Mouse (Mus musculus) liver, embryonic 13.5 days (tissue): ENCODE results near the gene Tab1. TPM values are rescaled to one million over a fixed set of nuclear protein-coding genes. Genes with fewer than 3 reads are reported as not detected.
A peak's percentile ranks its signal among the peaks of the same experiment; 100 is the strongest.

Experiments
- ATAC-seq: fragments of 200-750 bp; cut with Nextera tagmentation; 2 replicates; pipeline ENCODE4 v1.8.0; 2017; ENCODE audit warnings: low read depth, mild to moderate bottlenecking, moderate number of reproducible peaks, moderate library complexity
- DNase-seq: peaks from one replicate; pipeline ENCODE4 v3.0.0; 2022
- H3K27ac ChIP-seq: fragments of 300-500 bp; sonication (generic); 2 replicates; pipeline ENCODE4 v1.5.1; 2015; ENCODE audit warnings: moderate library complexity, mild to moderate bottlenecking, inconsistent platforms
- H3K27me3 ChIP-seq: fragments of 300-500 bp; sonication (generic); 2 replicates; pipeline ENCODE4 v1.6.1; 2015; ENCODE audit warnings: mild to moderate bottlenecking, inconsistent platforms
- H3K36me3 ChIP-seq: fragments of 300-500 bp; sonication (generic); 2 replicates; pipeline ENCODE4 v1.6.1; 2015; ENCODE audit warnings: mild to moderate bottlenecking, inconsistent platforms
- H3K4me1 ChIP-seq: fragments of 300-500 bp; sonication (generic); replicated peaks from 2 replicates; pipeline ENCODE4 v1.6.1; 2015; ENCODE audit warnings: inconsistent platforms
- H3K4me2 ChIP-seq: fragments of 300-500 bp; sonication (generic); 2 replicates; pipeline ENCODE4 v1.6.1; 2015; ENCODE audit warnings: inconsistent platforms, mild to moderate bottlenecking, moderate library complexity
- H3K4me3 ChIP-seq: fragments of 300-500 bp; sonication (generic); replicated peaks from 2 replicates; pipeline ENCODE4 v1.5.1; 2015; ENCODE audit warnings: mild to moderate bottlenecking, inconsistent platforms
- H3K9ac ChIP-seq: fragments of 300-500 bp; sonication (generic); 2 replicates; pipeline ENCODE4 v1.6.1; 2015; ENCODE audit warnings: mild to moderate bottlenecking, inconsistent platforms
- H3K9me3 ChIP-seq: fragments of 300-500 bp; sonication (generic); replicated peaks from 2 replicates; pipeline ENCODE4 v1.6.1; 2016; ENCODE audit warnings: inconsistent platforms
- WGBS: fragments of 180-500 bp; shearing (Covaris S2); methylation state at CpG from one replicate; pipeline ENCODE4 v1.1.7; 2015; ENCODE audit not compliant: insufficient replicate concordance; 5-methylcytosine and 5-hydroxymethylcytosine counted together
- polyA plus RNA-seq: library from polyadenylated mRNA; unstranded; fragments of >200 nt; fragmentation: Nextera tagmentation; extraction: Ambion mirVana; gene quantifications from 2 replicates; pipeline ENCODE4 v1.2.1, GENCODE M21; 2015

Gene Tab1
- polyA plus RNA-seq, 1 experiment from 2014 or later: 12.5 TPM

GRCm38 (mm10) chr15:80162401-80162964, 29.6 kb downstream of the Tab1 start:
- 65% methylated on average over 4 of the region's 4 CpGs for WGBS
- no peak overlapping the region for H3K4me3 ChIP-seq
- peaks cover 47% of the 10 kb centered on the region for H3K36me3 ChIP-seq
- DNase-seq: no peak
- H3K27me3 ChIP-seq: 0 out of 2 replicates have a peak, but pooled peaks cover 6% of the 10 kb centered on the region
- H3K9ac ChIP-seq: no peak overlapping the region
- peaks cover 22% of the 10 kb centered on the region for H3K4me1 ChIP-seq
- no peak for ATAC-seq
- no peaks in the 10 kb centered on the region for H3K9me3 ChIP-seq
- H3K4me2 ChIP-seq: no peak overlapping the region
- H3K27ac ChIP-seq: no peak overlapping the region

DNA sequence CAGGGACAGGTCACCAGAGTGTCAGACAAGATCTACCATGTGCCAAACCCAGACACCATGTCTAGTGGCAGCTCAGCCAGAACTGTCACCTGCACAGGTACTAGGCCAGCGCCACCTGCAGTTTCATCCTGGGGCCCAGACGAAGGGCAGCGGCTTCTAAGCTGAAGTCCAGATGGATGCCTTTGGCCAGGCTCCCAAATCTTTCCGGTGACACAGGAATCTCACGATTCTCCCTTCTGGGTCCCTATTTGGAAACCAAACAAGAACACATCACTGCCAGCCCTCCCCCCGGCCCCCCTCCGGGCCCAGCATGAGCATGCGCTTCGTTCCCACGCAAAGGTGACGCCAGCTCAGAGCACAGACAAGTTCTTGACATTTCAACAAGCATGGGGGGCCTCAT, 30.3 kb downstream of the Tab1 start:
- Histone ChIP-seq H3K27me3 (0 out of 2 replicates have a peak, but pooled peaks cover 6% of the 10 kb centered on the region), H3K27ac (no peak overlapping the region), H3K9ac (no peak overlapping the region), H3K4me3 (no peak overlapping the region), H3K36me3 (peaks cover 39% of the 10 kb centered on the region), H3K4me1 (peaks cover 17% of the 10 kb centered on the region), H3K4me2 (no peak overlapping the region), H3K9me3 (no peaks in the 10 kb centered on the region)
- 83% methylated on average over 11 of the region's 11 CpGs for WGBS
- ATAC-seq (no peak), DNase-seq (no peak)

DNA sequence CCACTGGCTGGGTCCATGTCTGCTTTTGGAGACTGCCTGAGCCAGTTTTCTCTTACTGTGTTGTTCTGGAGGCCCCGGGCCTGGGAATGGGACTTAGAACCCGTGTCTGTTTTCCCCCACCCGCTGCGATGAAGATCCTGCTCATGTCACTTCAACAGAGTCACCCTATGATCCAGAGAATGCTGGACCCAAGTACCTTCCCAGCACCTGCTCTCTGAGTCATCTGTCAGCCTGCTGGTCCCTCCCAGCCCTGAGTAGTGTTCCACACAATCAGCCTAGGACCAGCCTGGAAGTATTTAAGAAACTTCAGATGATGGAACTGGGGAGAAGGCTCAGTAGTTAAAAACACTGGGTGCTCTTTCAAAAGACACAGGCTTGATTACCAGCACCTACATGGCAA, 30.8 kb downstream of the Tab1 start:
- H3K9me3 ChIP-seq: no peaks in the 10 kb centered on the region
- H3K4me2 ChIP-seq: no peak overlapping the region
- no peak overlapping the region for H3K4me3 ChIP-seq
- peaks cover 35% of the 10 kb centered on the region for H3K36me3 ChIP-seq
- 80% methylated on average over 4 of the region's 4 CpGs for WGBS
- no peak overlapping the region for H3K9ac ChIP-seq
- H3K4me1 ChIP-seq: peaks cover 12% of the 10 kb centered on the region
- no peak for ATAC-seq
- DNase-seq: no peak
- no peak overlapping the region for H3K27ac ChIP-seq
- H3K27me3 ChIP-seq: 0 out of 2 replicates have a peak, but pooled peaks cover 6% of the 10 kb centered on the region

DNA sequence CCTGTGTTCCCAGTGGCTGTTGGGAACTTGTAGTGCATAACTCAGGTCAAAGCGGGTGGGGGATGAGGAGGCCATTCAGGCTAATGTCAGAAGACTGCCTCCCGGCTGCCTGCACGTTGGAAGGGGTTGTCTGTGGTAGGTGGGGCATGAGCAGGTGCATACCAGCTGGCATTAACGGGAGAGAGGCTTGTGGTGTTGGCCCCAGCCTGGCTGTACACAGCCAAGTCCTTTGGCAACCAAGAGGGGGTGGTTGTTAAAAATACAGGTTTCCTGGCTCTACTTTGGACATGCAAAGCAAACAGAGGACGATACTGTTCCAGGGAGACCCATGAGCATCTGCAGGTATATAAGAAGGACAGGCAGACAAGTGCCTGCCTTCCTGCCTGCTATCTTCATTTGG, 32.5 kb downstream of the Tab1 start:
- ATAC-seq: no peak
- no peaks in the 10 kb centered on the region for H3K9me3 ChIP-seq
- DNase-seq: no peak
- no peaks in the 10 kb centered on the region for H3K4me1 ChIP-seq
- peaks cover 18% of the 10 kb centered on the region for H3K36me3 ChIP-seq
- no peak overlapping the region for H3K9ac ChIP-seq
- no peak overlapping the region for H3K27ac ChIP-seq
- H3K4me2 ChIP-seq: no peak overlapping the region
- H3K27me3 ChIP-seq: peaks cover 18% of the 10 kb centered on the region
- H3K4me3 ChIP-seq: no peak overlapping the region
- 57% methylated on average over 5 of the region's 5 CpGs for WGBS

- peaks cover 58% of the 10 kb centered on the region for H3K27me3 ChIP-seq
- no peak overlapping the region for H3K4me2 ChIP-seq
- DNase-seq (no peak), ATAC-seq (no peak)
- no peaks in the 10 kb centered on the region for H3K36me3 ChIP-seq
- 91% methylated on average over 1 of the region's 1 CpGs for WGBS
- peaks cover 19% of the 10 kb centered on the region for H3K4me1 ChIP-seq
- no peak overlapping the region for H3K27ac ChIP-seq
- H3K9ac ChIP-seq: no peak overlapping the region
- no peak overlapping the region for H3K4me3 ChIP-seq
- H3K9me3 ChIP-seq: no peaks in the 10 kb centered on the region
Observed at GRCm38 (mm10) chr15:80169484-80169883, 36.6 kb downstream of the Tab1 start.

DNA sequence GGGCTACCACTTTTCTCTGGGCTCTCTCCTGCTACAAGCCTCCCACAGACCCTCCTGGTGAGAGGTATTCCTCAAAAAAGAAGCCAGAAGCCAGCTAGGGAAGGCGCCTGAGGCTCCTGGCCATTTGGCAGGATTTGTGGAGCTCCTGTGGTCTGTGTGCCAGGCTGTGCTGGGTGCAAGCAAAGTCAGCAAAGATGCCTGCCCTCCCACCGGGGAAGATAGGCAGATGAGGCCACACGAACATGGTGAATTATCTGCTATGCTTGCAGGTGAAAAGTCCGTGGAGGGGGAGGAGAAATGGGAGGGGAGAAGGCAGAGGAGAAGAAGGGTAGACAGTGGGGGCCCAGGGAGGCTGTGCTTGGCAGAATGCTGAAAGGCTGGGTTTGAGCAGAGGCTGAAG, 37.4 kb downstream of the Tab1 start:
- no peak for DNase-seq
- Histone ChIP-seq H3K27ac (no peak overlapping the region), H3K9ac (no peak overlapping the region), H3K4me1 (peaks cover 19% of the 10 kb centered on the region), H3K36me3 (no peaks in the 10 kb centered on the region), H3K27me3 (peaks cover 67% of the 10 kb centered on the region), H3K4me2 (no peak overlapping the region), H3K9me3 (no peaks in the 10 kb centered on the region), H3K4me3 (no peak overlapping the region)
- WGBS: 38% methylated on average over 4 of the region's 4 CpGs
- ATAC-seq: no peak

DNA sequence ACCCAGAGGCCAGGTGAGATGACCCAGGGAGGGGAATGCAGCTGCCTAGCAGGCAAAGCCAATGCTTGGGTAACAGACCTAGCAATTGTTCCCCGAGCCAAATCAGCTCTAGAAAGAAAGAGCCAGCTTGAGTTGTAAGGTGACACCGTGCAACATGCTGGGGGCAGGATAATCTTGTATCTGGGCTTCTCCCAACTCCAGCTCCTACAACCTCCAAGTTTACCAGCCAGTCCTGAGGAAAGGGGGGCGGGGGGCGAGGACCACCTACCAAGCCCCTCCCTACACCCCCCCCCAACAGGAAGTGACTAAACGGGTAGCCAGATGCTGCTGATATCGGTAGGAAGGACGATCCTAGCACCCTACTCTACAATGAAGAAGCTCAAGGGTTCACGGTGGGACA, 38.4 kb downstream of the Tab1 start:
- Histone ChIP-seq H3K36me3 (no peaks in the 10 kb centered on the region), H3K27ac (no peak overlapping the region), H3K9me3 (no peaks in the 10 kb centered on the region), H3K4me3 (no peak overlapping the region), H3K4me2 (no peak overlapping the region), H3K27me3 (peaks cover 77% of the 10 kb centered on the region), H3K4me1 (peaks cover 19% of the 10 kb centered on the region), H3K9ac (no peak overlapping the region)
- DNase-seq: no peak
- no peak for ATAC-seq
- 7% methylated on average over 8 of the region's 8 CpGs for WGBS

DNA sequence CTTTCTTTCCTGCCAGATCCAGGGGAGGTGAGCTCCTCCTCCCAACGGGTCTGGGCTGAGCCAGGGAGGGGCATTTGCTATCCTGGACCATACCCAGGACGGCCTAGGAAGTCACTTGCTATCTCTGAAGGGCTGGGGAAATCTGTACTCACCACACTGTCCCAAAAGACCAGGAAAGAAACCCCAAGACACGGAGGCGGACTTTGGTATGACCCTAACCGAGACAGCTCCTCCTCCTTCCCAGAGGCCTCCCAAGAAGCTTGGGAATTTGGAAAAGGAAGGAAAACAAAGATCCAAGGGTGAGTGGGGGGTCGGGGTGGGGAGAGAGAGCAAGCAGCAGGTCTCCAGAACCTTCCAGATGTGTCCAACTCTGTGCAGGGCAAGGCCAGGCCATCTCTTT, 38.9 kb downstream of the Tab1 start:
- 17% methylated on average over 6 of the region's 6 CpGs for WGBS
- Histone ChIP-seq H3K9ac (no peak overlapping the region), H3K27ac (no peak overlapping the region), H3K4me1 (peaks cover 19% of the 10 kb centered on the region), H3K9me3 (no peaks in the 10 kb centered on the region), H3K27me3 (peaks cover 81% of the 10 kb centered on the region), H3K4me3 (no peak overlapping the region), H3K4me2 (no peak overlapping the region), H3K36me3 (no peaks in the 10 kb centered on the region)
- DNase-seq (no peak), ATAC-seq (no peak)

GRCm38 (mm10) chr15:80173001-80173771, 40.3 kb downstream of the Tab1 start, which contains the start of gene Mgat3:
Mgat3 (plus strand) TSS chr15:80173721.
- H3K27me3 ChIP-seq: peaks cover 83% of the 10 kb centered on the region
- DNase-seq: no peak
- H3K4me3 ChIP-seq: peak within 1 kb of the TSS; percentile 60
- peaks cover 19% of the 10 kb centered on the region for H3K4me1 ChIP-seq
- whole genome bisulfite sequencing: 6% methylated on average over 47 of the region's 85 CpGs
- H3K9ac ChIP-seq: peak within 1 kb of the TSS; percentile 59
- H3K4me2 ChIP-seq: peak within 1 kb of the TSS; percentile 63
- no peaks in the 10 kb centered on the region for H3K36me3 ChIP-seq
- ATAC-seq: peak; percentile 31
- no peaks in the 10 kb centered on the region for H3K9me3 ChIP-seq
- no peak within 1 kb of the TSS; the same call in 1 of the 2 replicates for H3K27ac ChIP-seq

DNA sequence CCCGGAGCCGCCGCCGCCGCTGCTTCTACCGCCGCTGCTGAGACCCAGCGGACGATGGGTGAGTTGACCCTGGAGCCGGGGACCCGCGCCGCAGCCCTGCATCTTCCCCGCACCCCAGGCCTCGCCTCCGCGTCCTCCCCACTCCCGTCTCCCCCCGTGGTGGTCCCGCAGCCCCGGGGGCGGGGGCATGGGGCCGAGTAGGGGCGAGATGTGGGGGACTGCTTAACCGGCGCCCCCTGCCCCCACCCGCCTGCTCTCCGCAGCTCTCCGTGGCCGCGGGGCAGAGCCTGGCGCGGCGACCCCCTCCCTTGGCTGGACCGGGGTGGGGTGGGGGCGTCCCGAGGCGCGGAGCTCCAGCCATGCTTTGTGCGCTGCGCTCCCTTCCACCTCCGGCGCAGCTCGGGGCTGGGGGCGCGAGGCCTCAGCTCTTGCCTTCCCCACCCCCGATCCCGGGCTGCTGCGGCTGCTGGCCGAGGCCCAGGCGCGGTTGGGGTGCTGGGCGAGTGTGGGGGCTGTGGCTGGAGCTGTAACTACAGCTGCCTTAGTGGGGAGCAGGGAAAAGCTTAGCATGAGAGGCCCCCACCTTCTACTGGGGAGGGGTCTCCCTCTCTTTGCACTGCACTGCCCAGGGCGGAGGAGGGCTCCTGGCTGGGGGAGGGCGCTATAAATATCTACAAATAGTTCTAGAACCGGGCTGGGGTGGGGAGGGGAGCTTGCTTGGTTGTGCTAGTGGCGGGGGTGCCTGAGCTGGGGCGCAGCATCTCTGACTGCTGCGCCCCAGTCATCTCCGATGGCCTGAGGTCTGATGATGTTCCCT, 41.1 kb downstream of the Tab1 start:
- Histone ChIP-seq H3K4me2 (peak overlapping the region; percentile 63), H3K9ac (peak overlapping the region; percentile 59), H3K36me3 (no peaks in the 10 kb centered on the region), H3K9me3 (no peaks in the 10 kb centered on the region), H3K27ac (no peak overlapping the region; the same call in 1 of the 2 replicates), H3K4me3 (peak overlapping the region; percentile 60), H3K27me3 (peaks cover 89% of the 10 kb centered on the region), H3K4me1 (peaks cover 19% of the 10 kb centered on the region)
- 3% methylated on average over 52 of the region's 60 CpGs for WGBS
- DNase-seq (no peak), ATAC-seq (no peak)

DNA sequence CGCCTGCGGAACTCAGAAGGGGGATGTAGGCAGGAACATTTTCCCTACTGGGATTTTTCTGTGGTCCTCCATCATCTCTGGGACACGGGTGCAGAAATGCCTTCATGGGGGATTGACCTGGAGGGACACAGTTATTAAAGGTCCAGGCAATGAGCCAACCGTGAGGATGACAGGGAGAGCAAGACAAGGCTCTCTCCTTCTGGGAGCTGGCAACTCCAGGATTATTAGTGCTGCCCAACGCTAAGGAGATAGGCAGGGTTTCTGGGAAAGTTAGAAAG, 41.6 kb downstream of the Tab1 start:
- H3K9ac ChIP-seq: no peak overlapping the region
- peaks cover 19% of the 10 kb centered on the region for H3K4me1 ChIP-seq
- no peaks in the 10 kb centered on the region for H3K36me3 ChIP-seq
- 12% methylated on average over 5 of the region's 5 CpGs for WGBS
- peaks cover 87% of the 10 kb centered on the region for H3K27me3 ChIP-seq
- peak overlapping the region; percentile 63 for H3K4me2 ChIP-seq
- DNase-seq (no peak), ATAC-seq (no peak)
- H3K4me3 ChIP-seq: peak overlapping the region; percentile 60
- no peak overlapping the region for H3K27ac ChIP-seq
- H3K9me3 ChIP-seq: no peaks in the 10 kb centered on the region
